Mouse (Mus musculus): Measurements from ENCODE around the gene Chodl. TPM values are rescaled to one million over a fixed set of nuclear protein-coding genes. Genes with fewer than 3 reads are reported as not detected.

Gene Chodl
- total RNA-seq (2012; rRNA removed) (not detected in 2 replicates), polyA plus RNA-seq (2012; ENCODE audit: insufficient read depth in 1 of 2, insufficient read length in 2 of 2, low read depth in 1 of 2, low replicate concordance in 2 of 2, missing spikeins in 1 of 2) (not detected)

GRCm38 (mm10) chr16:78930382-78931286, at the start of gene Chodl:
Chodl (plus strand) TSS chr16:78930948.
- no peak within 1 kb of the TSS for H3K9ac ChIP-seq (ENCODE audit: control insufficient read depth, low read depth, low read length, poor library complexity, severe bottlenecking)
- H3K79me2 ChIP-seq (ENCODE audit: control insufficient read depth, insufficient read depth, low read length, poor library complexity) = no peaks in the 10 kb centered on the region
- no peak for DNase-seq (ENCODE audit: low read depth, low spot score)
- no peaks in the 10 kb centered on the region for H3K27me3 ChIP-seq (ENCODE audit: control insufficient read depth in 1 of 2, insufficient read depth in 2 of 2, low read length in 2 of 2)
- no peak within 1 kb of the TSS for H3K27ac ChIP-seq (ENCODE audit: control insufficient read depth, low read depth, low read length)
- no peak within 1 kb of the TSS for H3K4me3 ChIP-seq (ENCODE audit: control insufficient read depth in 1 of 2, insufficient read depth in 1 of 2, low read depth in 2 of 2, low read length in 2 of 2)
- no peaks in the 10 kb centered on the region for H3K4me1 ChIP-seq (ENCODE audit: control insufficient read depth in 1 of 2, insufficient read depth in 2 of 2, low read length in 2 of 2)
- H3K9me3 ChIP-seq (replicated peaks; ENCODE audit: insufficient read depth, low read length) = no peaks in the 10 kb centered on the region
- TF ChIP-seq USF2 (IDR thresholded peaks at IDR 0.05; ENCODE audit: borderline replicate concordance in 1 of 2, insufficient read depth in 1 of 2, low read depth in 1 of 2, low read length in 2 of 2) (no peak), ETS1 (IDR thresholded peaks at IDR 0.05; ENCODE audit: low read depth, low read length) (no peak), CHD1 (IDR thresholded peaks at IDR 0.05; ENCODE audit: low read depth, low read length) (no peak), TAL1 (IDR thresholded peaks at IDR 0.05; ENCODE audit: low read length) (no peak), E2F4 (IDR thresholded peaks at IDR 0.05; ENCODE audit: borderline replicate concordance, low read depth, low read length) (no peak), RCOR1 (IDR thresholded peaks at IDR 0.05; ENCODE audit: low read depth, low read length) (no peak), ZKSCAN1 (IDR thresholded peaks at IDR 0.05; ENCODE audit: low read depth, low read length) (no peak), GABPA (IDR thresholded peaks at IDR 0.05; ENCODE audit: low read depth, low read length) (no peak), SMC3 (IDR thresholded peaks at IDR 0.05; ENCODE audit: low read depth, low read length) (no peak), UBTF (IDR thresholded peaks at IDR 0.05; ENCODE audit: borderline replicate concordance, insufficient read depth, low read depth, low read length) (no peak), KAT2A (conservative IDR thresholded peaks at IDR 0.05; ENCODE audit: low read depth, low read length) (no peak), GATA1 (IDR thresholded peaks at IDR 0.05; ENCODE audit: low read depth, low read length) (no peak)
- H3K36me3 ChIP-seq (ENCODE audit: control insufficient read depth in 1 of 2, insufficient read depth in 2 of 2, low read length in 2 of 2) = no peaks in the 10 kb centered on the region

- H3K79me2 ChIP-seq (ENCODE audit: control insufficient read depth, insufficient read depth, low read length, poor library complexity) = no peaks in the 10 kb centered on the region
- no peaks in the 10 kb centered on the region for H3K36me3 ChIP-seq (ENCODE audit: control insufficient read depth in 1 of 2, insufficient read depth in 2 of 2, low read length in 2 of 2)
- no peaks in the 10 kb centered on the region for H3K9me3 ChIP-seq (replicated peaks; ENCODE audit: insufficient read depth, low read length)
- no peak for TF ChIP-seq ETS1 (IDR thresholded peaks at IDR 0.05; ENCODE audit: low read depth, low read length)
- no peak for TF ChIP-seq SIN3A (IDR thresholded peaks at IDR 0.05; ENCODE audit: low read length)
- no peak for TF ChIP-seq NELFE (IDR thresholded peaks at IDR 0.05; ENCODE audit: low read depth, low read length)
- no peak for TF ChIP-seq POLR2A (IDR thresholded peaks at IDR 0.05; ENCODE audit: control insufficient read depth in 1 of 2, insufficient read depth in 1 of 2, low read depth in 1 of 2, low read length in 2 of 2, poor library complexity in 1 of 2)
- no peak for TF ChIP-seq MAX (IDR thresholded peaks at IDR 0.05; ENCODE audit: low read length)
- no peak for TF ChIP-seq USF2 (IDR thresholded peaks at IDR 0.05; ENCODE audit: borderline replicate concordance in 1 of 2, insufficient read depth in 1 of 2, low read depth in 1 of 2, low read length in 2 of 2)
- TF ChIP-seq GABPA (IDR thresholded peaks at IDR 0.05; ENCODE audit: low read depth, low read length) = no peak
- no peak for TF ChIP-seq ZKSCAN1 (IDR thresholded peaks at IDR 0.05; ENCODE audit: low read depth, low read length)
- no peak for TF ChIP-seq NRF1 (IDR thresholded peaks at IDR 0.05; ENCODE audit: insufficient read depth, low read depth, low read length, poor library complexity, severe bottlenecking)
- TF ChIP-seq JUND (IDR thresholded peaks at IDR 0.05; ENCODE audit: low read depth, low read length) = no peak
- no peaks in the 10 kb centered on the region for H3K4me1 ChIP-seq (ENCODE audit: control insufficient read depth in 1 of 2, insufficient read depth in 2 of 2, low read length in 2 of 2)
- no peak overlapping the region for H3K27ac ChIP-seq (ENCODE audit: control insufficient read depth, low read depth, low read length)
- no peak for DNase-seq (ENCODE audit: low read depth, low spot score)
- H3K9ac ChIP-seq (ENCODE audit: control insufficient read depth, low read depth, low read length, poor library complexity, severe bottlenecking) = no peak overlapping the region
- no peak overlapping the region for H3K4me3 ChIP-seq (ENCODE audit: control insufficient read depth in 1 of 2, insufficient read depth in 1 of 2, low read depth in 2 of 2, low read length in 2 of 2)
- H3K27me3 ChIP-seq (ENCODE audit: control insufficient read depth in 1 of 2, insufficient read depth in 2 of 2, low read length in 2 of 2) = no peaks in the 10 kb centered on the region
These were observed 8.1 kb upstream of the Chodl start for GRCm38 (mm10) chr16:78922644-78923043.
